In genomic region chr1:181150827-181151534, GRCm38 (mm10) we compare ENCODE assay signal across 8 mouse cellular contexts. TPM values are rescaled to one million over a fixed set of nuclear protein-coding genes. Genes with fewer than 3 reads are reported as not detected.
DNase-seq lines count a peak whose midpoint lies in the region; ATAC-seq and TF ChIP-seq lines count a peak whose summit lies in the region.

No protein-coding gene starts in this region.

- no peak for TF ChIP-seq CTCF in C2C12 (IDR thresholded peaks at IDR 0.05; ENCODE audit: control insufficient read depth, insufficient read depth, insufficient read length)
- no peak for TF ChIP-seq CTCF in brain, embryonic 14.5 days (IDR thresholded peaks at IDR 0.05; ENCODE audit: borderline replicate concordance, extremely low read depth, insufficient read depth, insufficient read length)

- peaks cover 69% of the 10 kb centered on the region for H3K4me1 ChIP-seq in erythroblast, embryonic 14.5 days (ENCODE audit: control insufficient read depth)
- peaks cover 18% of the 10 kb centered on the region for H3K4me1 ChIP-seq in heart, embryonic 13.5 days
- peaks cover 60% of the 10 kb centered on the region for H3K4me1 ChIP-seq in liver, embryonic 12.5 days
- 0 out of 2 replicates have a peak, but pooled peaks cover under 1% of the 10 kb centered on the region for H3K4me1 ChIP-seq in stomach, embryonic 15.5 days

- H3K4me3 ChIP-seq in C2C12 (ENCODE audit: insufficient read depth, poor library complexity, severe bottlenecking): peak overlapping the region; percentile 63
- H3K4me3 ChIP-seq in erythroblast, embryonic 14.5 days (replicated peaks): peak overlapping the region; percentile 92
- H3K4me3 ChIP-seq in heart, embryonic 13.5 days: peak overlapping the region; percentile 94
- H3K4me3 ChIP-seq in liver, embryonic 12.5 days: peak overlapping the region; percentile 96
- H3K4me3 ChIP-seq in stomach, embryonic 15.5 days (replicated peaks): peak overlapping the region; percentile 87

- H3ac ChIP-seq in C2C12 (ENCODE audit: control insufficient read depth, insufficient read length, low read depth): peak overlapping the region; percentile 99

- peaks cover 52% of the 10 kb centered on the region for H3K79me2 ChIP-seq in C2C12 (ENCODE audit: control insufficient read depth, insufficient read depth)

- no peaks in the 10 kb centered on the region for H3K9me3 ChIP-seq in erythroblast, embryonic 14.5 days (ENCODE audit: control insufficient read depth, low read length)
- H3K9me3 ChIP-seq in heart, embryonic 13.5 days: no peaks in the 10 kb centered on the region
- no peaks in the 10 kb centered on the region for H3K9me3 ChIP-seq in liver, embryonic 12.5 days (replicated peaks)
- no peaks in the 10 kb centered on the region for H3K9me3 ChIP-seq in stomach, embryonic 15.5 days

- under 1% methylated on average over 59 of the region's 59 CpGs for WGBS in heart, embryonic 13.5 days
- WGBS in liver, embryonic 12.5 days (ENCODE audit: insufficient replicate concordance): under 1% methylated on average over 41 of the region's 59 CpGs
- WGBS in stomach, embryonic 15.5 days: under 1% methylated on average over 55 of the region's 59 CpGs

- H3K4me2 ChIP-seq in heart, embryonic 13.5 days: peak overlapping the region; percentile 81
- H3K4me2 ChIP-seq in liver, embryonic 12.5 days: peak overlapping the region; percentile 94
- H3K4me2 ChIP-seq in stomach, embryonic 15.5 days: peak overlapping the region; percentile 63

- peak overlapping the region; percentile 97 for H3K9ac ChIP-seq in heart, embryonic 13.5 days
- peak overlapping the region; percentile 98 for H3K9ac ChIP-seq in liver, embryonic 12.5 days
- peak overlapping the region; percentile 82 for H3K9ac ChIP-seq in stomach, embryonic 15.5 days

- DNase-seq in brain, embryonic 14.5 days (ENCODE audit: low read depth): peak; percentile 96
- peak; percentile 96 for DNase-seq in kidney, postnatal 10 days
- peak; percentile 76 to 83 for DNase-seq in natural killer cell, adult 2 months (ENCODE audit: low spot score in 2 of 2)

- peak overlapping the region; percentile 86 for H3K27ac ChIP-seq in heart, embryonic 13.5 days (replicated peaks)
- peak overlapping the region; percentile 88 for H3K27ac ChIP-seq in liver, embryonic 12.5 days
- peak overlapping the region; percentile 84 for H3K27ac ChIP-seq in stomach, embryonic 15.5 days

- peak; percentile 83; the same call in 1 of the 2 replicates for TF ChIP-seq POLR2A in brain, embryonic 14.5 days (IDR thresholded peaks at IDR 0.05; ENCODE audit: borderline replicate concordance, extremely low read depth, insufficient read depth, insufficient read length, poor library complexity, severe bottlenecking)

- H3K27me3 ChIP-seq in C2C12 (ENCODE audit: control insufficient read depth, insufficient read depth, insufficient read length): no peaks in the 10 kb centered on the region
- no peaks in the 10 kb centered on the region for H3K27me3 ChIP-seq in erythroblast, embryonic 14.5 days (ENCODE audit: control insufficient read depth)
- no peaks in the 10 kb centered on the region for H3K27me3 ChIP-seq in heart, embryonic 13.5 days (replicated peaks)
- H3K27me3 ChIP-seq in liver, embryonic 12.5 days (replicated peaks): no peaks in the 10 kb centered on the region
- H3K27me3 ChIP-seq in stomach, embryonic 15.5 days (replicated peaks): no peaks in the 10 kb centered on the region

- peaks cover 27% of the 10 kb centered on the region for H3K36me3 ChIP-seq in C2C12 (ENCODE audit: control insufficient read depth, insufficient read depth)
- peaks cover 47% of the 10 kb centered on the region for H3K36me3 ChIP-seq in erythroblast, embryonic 14.5 days (ENCODE audit: control insufficient read depth)
- H3K36me3 ChIP-seq in heart, embryonic 13.5 days: peaks cover 26% of the 10 kb centered on the region
- peaks cover 25% of the 10 kb centered on the region for H3K36me3 ChIP-seq in liver, embryonic 12.5 days
- 0 out of 2 replicates have a peak, but pooled peaks cover 4% of the 10 kb centered on the region for H3K36me3 ChIP-seq in stomach, embryonic 15.5 days

- ATAC-seq in heart, embryonic 13.5 days (ENCODE audit: extremely low read depth, insufficient number of reproducible peaks, low FRiP score, low TSS enrichment): peak; percentile 80
- ATAC-seq in liver, embryonic 12.5 days: peak; percentile 84
- peak; percentile 85 for ATAC-seq in stomach, embryonic 15.5 days (ENCODE audit: insufficient read depth, low FRiP score, low read depth)

- peaks cover 45% of the 10 kb centered on the region for H3K79me3 ChIP-seq in C2C12 (ENCODE audit: low read depth)

TF ChIP-seq in C2C12, 6 proteins besides CTCF, POLR2A, EP300 and RAD21:
- no peak for TF ChIP-seq MYOG (IDR thresholded peaks at IDR 0.05; ENCODE audit: control insufficient read depth, extremely low read depth, insufficient read length)
- TF ChIP-seq MAX (IDR thresholded peaks at IDR 0.05): peak; percentile 68
- TF ChIP-seq FOSL1 (IDR thresholded peaks at IDR 0.05; ENCODE audit: insufficient read depth, low read length, poor library complexity, severe bottlenecking): no peak
- peak; percentile 20 for TF ChIP-seq USF1 (IDR thresholded peaks at IDR 0.05; ENCODE audit: low read depth)
- no peak for TF ChIP-seq MYOD1 (IDR thresholded peaks at IDR 0.05; ENCODE audit: control insufficient read depth, insufficient read length, low read depth)
- no peak for TF ChIP-seq CEBPB (IDR thresholded peaks at IDR 0.05; ENCODE audit: low read depth)

RNA-seq across cellular contexts. Expression of gene Cnih4, which starts 6.5 kb away (rescaled TPM):
- polyA plus RNA-seq in C2C12 (2012; fragmentation: generic; extraction: Trizol): 109 TPM
- polyA plus RNA-seq in brain, embryonic 14.5 days (2012; rRNA removed): 22.5 and 26.1 TPM in 2 replicates
- 2.0 and 2.1 TPM in 2 replicates for polyA plus RNA-seq in erythroblast, embryonic 14.5 days (2012)
- 133 and 161 TPM in 2 replicates for polyA plus RNA-seq in heart, embryonic 13.5 days (2015; fragmentation: Nextera tagmentation; extraction: Ambion mirVana)
- 56.4 and 62.1 TPM in 2 replicates for polyA plus RNA-seq in liver, embryonic 12.5 days (2016; fragmentation: Nextera tagmentation; extraction: Ambion mirVana)
- polyA plus RNA-seq in stomach, embryonic 15.5 days (2015; fragmentation: Nextera tagmentation; extraction: Ambion mirVana): 120 and 125 TPM in 2 replicates

RNA-seq across cellular contexts. Expression of gene Nvl, which starts 7.0 kb away (rescaled TPM):
- polyA plus RNA-seq in C2C12 (2012; fragmentation: generic; extraction: Trizol): 8.2 TPM
- polyA plus RNA-seq in brain, embryonic 14.5 days (2012; rRNA removed): 68.9 and 92.0 TPM in 2 replicates
- polyA plus RNA-seq in erythroblast, embryonic 14.5 days (2012): 0.45 and 0.50 TPM in 2 replicates
- 19.6 and 20.3 TPM in 2 replicates for polyA plus RNA-seq in heart, embryonic 13.5 days (2015; fragmentation: Nextera tagmentation; extraction: Ambion mirVana)
- polyA plus RNA-seq in liver, embryonic 12.5 days (2016; fragmentation: Nextera tagmentation; extraction: Ambion mirVana): 19.6 and 20.0 TPM in 2 replicates
- polyA plus RNA-seq in stomach, embryonic 15.5 days (2015; fragmentation: Nextera tagmentation; extraction: Ambion mirVana): 26.4 and 27.9 TPM in 2 replicates

Comparison
In these comparisons a context has a peak if more than half of its experiments do, and no peak if none do; other contexts are left out.
1. Peak in every context shown above with its lines: DNase-seq, ATAC-seq, H3K4me3 ChIP-seq and H3K27ac ChIP-seq.